Mouse (Mus musculus) embryo, embryonic 11.5 days (tissue): ENCODE data around the gene 1700029H14Rik.

Source experiments
- DNase-seq: peaks from one replicate; pipeline ENCODE4 v3.0.0-alpha.2; 2012; ENCODE audit warnings: low read depth, low spot score

The 1700029H14Rik gene

DNA sequence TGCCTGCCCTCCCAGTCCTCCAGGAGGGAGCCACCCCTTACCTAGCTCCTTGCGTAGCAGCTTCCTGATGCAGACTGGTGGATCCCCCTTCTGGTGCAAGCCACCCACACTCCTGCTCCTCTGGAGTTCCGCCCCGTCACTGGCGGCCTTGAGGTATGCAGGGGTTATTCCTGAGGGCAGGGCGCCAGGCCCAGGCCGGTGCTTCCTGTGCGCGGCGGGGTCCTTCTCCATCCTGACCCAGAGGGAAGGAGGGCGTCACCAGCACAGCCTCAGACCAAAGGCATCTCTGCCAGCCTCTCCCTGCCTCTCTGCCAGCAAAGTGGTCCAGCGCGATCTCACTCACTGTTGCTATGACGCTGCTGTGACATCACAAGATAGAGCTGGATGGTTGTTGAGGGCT lies at the start of gene 1700029H14Rik:
Gene 1700029H14Rik (minus strand): TSS at position 344 of the 400 bp plus-strand sequence.
- DNase-seq, result no peak

DNA sequence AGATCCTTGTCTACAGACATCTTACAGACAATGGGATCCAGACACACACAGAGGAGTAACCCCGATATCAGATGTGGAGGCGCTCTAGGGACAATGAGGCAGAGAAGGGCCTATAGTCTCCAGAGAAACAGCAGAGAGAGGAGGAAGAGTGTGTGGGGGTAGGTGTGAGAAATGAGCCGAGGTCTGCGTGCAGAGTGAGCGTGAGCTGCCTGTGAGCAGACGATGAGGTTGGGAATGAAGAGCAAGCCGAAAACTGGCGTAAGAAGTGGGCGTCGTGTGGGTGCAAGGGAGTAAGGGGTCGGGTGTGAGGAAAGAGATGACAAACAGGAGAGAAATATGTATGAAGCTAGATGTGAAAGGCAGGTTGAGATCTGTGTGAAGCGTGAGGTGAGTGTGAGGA lies 49.4 kb upstream of the 1700029H14Rik start:
- no peak for DNase-seq

DNA sequence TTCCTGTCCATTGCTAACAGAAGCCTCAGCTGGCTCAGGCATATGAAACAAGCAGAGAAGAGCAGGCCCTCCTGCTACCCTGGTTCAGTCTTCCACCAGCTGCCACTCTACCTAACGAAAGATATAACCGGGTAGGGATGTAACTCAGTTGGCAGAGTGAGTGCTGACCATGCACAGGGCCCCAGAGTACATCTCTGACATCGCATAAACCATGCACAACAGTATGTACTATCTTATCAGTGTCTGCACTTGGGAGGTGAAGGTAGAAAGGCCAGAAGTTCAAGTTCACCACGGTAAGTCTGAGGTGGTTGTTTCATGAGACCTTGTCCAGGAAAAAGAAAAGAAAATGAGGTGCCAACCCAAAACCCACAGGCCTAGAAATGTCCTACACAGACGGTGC lies 47.7 kb upstream of the 1700029H14Rik start:
- DNase-seq, result no peak

DNA sequence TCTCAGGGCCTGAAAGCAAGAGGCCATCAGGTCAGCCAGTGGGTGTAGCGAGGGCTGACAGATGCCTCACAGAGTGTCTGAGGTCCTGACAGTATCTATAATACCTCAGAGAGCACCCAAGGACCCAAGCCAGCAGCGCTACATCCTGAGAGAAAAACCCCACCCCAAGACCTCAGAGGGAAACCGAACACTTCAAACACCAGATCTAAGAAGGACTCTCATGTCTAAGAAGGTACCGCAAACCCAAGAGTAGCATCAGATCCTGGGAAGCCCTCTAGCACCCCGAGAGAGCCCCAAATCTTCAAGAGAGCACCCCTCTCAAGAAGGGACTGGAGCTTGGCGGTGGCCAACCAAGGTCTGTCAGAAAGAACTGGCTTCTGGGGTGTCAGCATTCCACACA lies 46.7 kb upstream of the 1700029H14Rik start:
- DNase-seq, result no peak

DNA sequence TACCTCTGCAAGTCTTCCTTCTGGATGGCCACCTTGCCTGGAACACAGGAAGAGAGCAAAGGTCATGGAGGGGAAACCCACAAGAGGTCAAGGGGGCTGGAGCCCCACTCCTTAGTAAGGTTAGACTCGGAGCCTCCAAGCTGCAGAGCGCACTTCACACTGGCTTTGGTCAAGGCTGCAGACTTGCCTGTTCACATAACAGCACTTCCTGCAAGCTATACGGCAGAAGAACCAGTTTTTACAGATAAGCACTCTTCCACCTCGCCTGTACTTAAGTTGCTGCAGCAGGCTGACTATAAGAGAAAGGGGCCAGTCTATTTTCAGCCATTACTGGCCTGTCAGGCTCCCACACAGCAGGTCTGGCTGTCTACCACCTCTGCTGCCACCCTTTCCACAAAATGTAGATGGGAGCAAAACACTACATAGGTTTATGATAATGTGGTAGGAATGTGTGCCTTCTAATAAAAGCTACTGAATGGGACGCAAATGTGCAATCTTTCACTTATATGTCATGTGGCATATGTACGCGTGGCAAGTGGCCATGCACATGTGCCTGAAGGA lies 43.7 kb upstream of the 1700029H14Rik start:
- DNase-seq, result no peak

DNA sequence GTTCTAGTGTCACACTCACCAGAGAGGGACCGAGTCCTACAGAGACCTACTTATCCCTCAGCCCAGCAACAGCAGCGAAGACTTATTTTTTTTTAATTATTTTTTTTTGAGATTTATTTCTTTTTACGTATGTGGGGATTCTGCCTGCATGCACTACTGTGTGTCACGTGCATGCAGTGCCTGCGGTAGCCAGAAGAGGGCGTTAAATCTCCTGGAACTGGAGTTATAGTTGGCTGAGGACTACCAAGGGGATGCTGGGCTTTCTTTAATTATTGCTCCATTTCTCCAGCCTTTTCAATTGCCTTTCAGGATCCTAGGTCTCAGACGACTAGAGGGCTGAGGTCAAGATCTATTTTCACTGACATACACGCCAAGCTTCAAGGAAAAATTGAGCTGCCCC lies 40.4 kb upstream of the 1700029H14Rik start:
- no peak for DNase-seq

DNA sequence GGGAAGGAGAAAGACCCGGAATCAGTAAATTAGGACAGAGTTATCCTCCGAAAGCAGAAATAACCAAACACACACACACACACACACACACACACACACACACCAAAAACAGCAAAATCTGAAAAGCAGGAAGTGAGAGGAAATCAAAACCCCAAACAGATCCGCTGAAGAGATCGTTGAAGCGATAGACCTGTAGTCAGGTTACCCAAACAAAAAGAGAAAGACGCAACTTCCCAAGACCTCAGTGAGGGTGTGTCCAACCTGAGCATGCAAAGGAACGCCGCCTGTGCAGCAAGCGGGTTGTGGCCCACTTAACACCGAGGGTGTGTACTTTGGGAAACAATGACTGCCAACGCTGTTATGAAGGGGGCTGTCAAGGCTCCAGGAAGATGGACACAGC lies 38.9 kb upstream of the 1700029H14Rik start:
- DNase-seq, result no peak

DNA sequence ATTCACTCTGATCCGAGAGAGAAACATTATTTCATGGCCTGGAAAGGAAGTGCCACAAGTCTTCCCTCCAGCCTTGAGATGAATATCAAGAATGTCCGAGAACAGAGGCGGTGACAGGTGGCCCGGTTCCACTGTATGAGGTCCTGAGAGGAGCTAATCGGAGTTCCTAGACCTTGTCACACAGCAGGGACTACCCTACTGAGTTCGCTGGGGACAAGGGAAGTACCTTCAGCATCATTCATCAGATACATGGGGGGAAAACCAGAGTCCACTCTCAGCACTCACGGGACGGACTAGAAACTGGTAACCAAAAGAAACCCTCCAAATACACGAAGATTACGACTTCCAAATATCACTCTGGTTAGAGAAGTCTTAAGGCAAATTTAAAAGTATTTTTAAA lies 38.5 kb upstream of the 1700029H14Rik start:
- no peak for DNase-seq

DNA sequence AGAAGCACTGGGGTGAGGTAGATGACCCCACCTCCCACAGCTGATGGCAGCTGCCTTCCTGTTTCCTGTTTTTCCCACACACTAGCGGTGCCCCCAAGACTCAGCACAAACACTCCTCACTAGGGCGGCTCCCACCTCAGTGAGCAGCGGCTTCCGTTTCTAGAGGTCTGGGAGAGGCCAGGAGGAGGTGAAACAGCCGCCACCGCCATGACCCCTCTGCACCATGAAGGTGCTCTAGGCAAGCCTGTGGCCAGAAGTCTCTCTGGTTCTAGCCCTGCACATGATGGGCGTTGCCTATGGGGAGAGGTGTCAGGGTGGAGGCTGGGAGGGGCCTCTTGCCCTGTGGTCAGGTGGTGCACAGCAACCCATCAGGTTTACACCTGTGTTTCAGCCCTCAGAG lies 37.9 kb upstream of the 1700029H14Rik start:
- no peak for DNase-seq

DNA sequence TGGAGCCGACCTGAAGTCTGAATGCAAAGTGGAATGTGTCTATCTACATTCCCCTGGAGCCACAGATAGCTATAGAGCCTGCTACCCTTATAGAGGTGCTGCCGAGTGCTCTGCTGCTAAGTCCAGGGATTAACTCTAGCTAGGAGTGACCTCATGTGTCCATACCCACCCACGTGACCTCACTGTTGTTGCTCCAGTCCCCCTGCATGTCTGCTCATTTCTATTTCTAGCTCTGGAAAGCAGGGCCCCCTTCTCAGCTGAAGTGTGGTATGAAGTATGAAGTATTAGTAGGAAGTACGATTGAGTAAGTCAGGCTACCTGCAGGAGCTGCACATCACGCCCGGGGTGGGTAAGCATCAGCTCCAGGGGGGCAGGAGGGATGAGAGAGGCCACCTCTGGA lies 35.5 kb upstream of the 1700029H14Rik start:
- no peak for DNase-seq

DNA sequence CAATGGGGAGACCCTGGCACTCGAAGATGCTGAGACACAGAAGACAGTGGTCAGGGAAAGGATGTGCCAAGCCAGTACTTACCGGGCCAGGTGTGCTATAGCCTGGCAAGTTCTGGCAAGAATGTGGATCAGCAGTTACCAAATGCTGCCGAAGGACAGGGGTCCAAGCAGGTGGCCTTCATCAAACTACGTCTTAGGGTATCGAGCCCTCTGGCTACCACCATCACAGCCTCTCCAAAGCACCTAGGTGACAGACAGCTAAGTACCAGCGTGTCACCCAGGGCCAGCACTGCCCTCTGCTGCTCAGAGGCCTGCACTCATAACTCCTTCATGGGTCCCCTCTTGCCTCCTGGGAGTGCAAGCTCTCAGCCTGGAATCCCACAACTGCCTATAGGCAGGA lies 33.6 kb upstream of the 1700029H14Rik start:
- DNase-seq, result no peak

DNA sequence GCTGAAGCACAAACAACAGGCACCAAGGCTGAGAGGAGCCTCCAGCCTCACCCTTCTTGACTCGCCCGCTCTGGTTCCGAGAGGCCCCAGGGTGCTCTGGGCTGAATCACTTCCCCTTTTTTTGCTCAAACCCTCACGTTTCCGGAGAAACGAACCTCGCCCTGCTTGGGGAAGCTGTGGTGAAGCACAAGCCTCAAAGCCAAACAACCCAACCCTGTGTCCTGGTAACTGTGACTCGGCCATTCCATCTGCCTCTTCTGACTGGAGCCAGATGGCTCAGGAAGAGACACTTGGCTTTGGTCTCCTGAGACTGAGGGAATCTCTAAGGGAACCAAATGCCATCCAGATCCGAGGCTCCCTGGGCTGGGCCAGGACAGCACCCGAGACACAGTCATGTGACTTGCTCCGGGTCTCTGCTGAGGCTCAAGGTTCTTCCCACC lies 32.6 kb upstream of the 1700029H14Rik start:
- DNase-seq, result no peak

DNA sequence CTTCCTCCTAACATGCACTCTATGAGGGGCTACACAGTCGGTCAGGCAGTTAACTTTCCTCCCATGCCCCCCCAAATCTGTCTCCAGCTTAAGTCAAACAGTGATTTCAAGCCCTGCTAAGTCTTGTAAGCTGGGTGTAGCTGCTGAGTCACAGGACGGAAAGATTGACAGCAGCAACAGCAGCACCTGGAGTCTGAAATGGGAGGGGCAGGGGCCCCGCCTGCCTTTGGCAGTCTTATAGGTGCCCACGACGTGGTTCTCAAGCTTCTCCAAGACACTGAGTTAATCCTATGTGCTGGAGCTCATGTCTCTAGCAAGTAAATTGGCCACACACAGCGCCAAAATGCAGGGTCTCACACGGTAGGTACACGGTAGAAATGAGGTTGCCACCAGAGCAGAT lies 31.1 kb upstream of the 1700029H14Rik start:
- DNase-seq, result no peak

DNA sequence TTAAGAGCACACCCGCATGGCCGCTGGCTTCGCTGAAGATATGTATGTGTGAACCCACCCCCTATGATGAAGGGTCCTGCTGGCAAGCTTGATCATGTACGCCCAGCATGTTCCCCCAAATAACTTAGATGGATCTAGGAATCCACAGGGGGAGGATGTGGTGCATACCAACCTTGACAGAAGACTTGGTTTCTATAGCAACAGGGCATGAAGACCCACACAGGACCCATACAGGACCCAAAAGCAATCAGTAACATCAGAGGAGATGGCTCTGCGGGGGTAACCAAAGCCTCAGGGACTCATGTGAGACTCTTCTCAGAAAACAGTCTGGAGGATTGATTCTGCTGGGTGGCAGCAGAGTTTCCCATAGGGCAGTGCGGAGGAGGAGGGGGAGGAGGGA lies 29.0 kb upstream of the 1700029H14Rik start:
- DNase-seq, result no peak

DNA sequence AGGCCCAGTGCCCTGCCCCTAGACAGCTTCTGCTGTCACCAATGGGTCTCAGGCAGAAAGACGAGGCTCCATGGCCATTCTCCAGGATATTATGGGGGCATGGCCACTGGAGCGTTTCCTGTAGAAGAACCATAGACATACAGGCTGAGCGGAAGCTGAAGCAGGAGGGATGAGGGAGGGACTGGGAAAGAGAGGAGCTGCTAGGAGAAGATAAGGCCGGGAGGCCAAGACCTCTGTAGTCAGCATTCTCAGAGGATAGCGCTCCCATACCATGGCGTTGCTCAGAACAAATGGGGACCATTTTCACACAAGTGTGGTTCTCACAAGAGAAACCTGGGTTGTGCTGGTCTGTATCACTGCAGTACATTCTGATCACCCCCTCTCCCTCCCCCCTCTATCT lies 26.8 kb upstream of the 1700029H14Rik start:
- DNase-seq, result no peak

DNA sequence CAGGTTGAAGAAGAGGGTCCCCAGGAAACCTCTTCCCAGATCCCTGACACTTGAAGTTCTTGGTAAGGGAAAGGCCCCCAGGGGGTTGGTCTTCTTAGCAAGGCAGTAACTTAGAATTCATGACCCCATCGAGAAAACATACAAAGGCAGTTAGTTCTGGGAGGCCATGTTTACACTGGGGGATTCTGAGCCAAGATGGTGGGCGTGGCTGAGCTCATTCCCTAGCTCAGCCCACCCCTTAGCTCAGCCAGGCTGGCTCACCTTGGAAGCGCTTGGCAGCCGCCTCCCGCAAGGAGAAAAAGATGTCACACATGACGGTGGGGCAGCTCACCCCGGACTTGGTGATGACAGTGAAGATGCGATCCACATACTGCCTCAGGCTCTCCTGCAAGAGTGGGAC lies 22.4 kb upstream of the 1700029H14Rik start:
- DNase-seq, result no peak

DNA sequence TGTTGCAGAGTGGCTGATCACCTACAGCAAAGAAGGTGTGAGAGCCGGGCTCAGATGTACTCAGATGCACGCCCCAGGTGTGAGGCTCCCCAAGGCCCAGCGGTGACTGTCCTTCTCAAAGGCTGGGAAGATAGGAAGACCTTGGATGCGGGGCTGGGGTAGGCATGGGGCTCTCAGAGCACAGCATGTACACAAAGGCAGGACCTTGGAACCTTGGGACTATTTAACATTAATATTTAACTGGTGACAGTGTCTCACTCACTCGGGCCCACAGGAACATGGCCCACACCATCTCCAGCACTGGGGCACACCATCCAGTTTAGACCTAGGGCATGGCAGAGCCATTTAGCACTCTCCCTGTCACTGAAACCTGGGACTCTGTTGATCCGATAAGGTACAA lies 15.6 kb upstream of the 1700029H14Rik start:
- DNase-seq, result no peak

DNA sequence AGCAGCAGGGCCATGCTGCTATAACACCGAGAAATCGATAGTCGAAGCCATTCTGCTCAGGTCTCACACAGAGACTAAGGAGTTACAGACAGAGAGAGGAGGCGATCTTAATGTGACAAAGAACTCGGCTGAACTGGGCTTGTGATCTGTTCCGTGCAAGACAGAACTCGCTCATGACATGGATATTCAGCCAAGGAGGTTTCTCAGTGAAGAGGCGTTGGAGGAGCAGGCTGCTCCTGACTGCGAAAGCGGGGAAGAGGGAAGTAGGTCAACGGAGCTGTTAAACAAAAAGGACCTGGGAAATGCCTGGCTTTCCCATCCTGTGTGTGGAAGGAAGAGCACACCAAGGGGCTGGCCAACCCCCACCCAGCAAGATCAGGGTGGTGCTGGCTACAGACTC lies 9.7 kb upstream of the 1700029H14Rik start:
- no peak for DNase-seq

DNA sequence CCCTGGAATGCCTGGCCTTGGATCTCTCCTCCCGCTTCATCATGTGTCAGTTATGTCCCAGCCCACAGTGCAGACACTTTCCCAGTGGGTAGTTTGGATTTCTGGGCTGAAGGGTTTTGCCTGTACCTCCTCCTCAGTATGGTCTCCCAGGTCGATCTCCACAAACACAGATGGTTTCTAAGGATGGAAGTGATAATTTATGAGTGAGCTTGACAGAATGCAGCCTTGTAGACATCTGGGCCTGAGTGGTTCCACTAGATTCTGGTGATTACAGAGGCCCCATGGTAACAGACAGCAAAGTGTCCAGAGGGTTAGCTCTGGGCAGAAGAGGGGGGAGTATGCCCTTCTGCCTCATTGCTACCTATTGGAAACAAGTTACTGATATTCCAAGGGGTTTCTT lies 4.7 kb downstream of the 1700029H14Rik start:
- DNase-seq, result no peak

DNA sequence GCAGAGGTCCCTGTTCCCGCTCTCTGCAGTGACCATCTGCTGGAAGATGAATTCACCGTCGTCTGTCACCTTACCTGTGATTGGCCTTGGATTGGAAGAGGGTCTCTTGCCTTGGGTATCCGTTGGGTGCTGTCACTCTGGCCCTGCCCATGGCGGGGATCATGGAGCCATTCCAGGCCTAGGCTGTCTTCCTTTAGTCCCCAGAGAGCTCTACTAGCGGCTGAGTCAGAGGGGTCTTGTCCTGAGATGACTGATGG lies 10.8 kb downstream of the 1700029H14Rik start:
- no peak for DNase-seq

DNA sequence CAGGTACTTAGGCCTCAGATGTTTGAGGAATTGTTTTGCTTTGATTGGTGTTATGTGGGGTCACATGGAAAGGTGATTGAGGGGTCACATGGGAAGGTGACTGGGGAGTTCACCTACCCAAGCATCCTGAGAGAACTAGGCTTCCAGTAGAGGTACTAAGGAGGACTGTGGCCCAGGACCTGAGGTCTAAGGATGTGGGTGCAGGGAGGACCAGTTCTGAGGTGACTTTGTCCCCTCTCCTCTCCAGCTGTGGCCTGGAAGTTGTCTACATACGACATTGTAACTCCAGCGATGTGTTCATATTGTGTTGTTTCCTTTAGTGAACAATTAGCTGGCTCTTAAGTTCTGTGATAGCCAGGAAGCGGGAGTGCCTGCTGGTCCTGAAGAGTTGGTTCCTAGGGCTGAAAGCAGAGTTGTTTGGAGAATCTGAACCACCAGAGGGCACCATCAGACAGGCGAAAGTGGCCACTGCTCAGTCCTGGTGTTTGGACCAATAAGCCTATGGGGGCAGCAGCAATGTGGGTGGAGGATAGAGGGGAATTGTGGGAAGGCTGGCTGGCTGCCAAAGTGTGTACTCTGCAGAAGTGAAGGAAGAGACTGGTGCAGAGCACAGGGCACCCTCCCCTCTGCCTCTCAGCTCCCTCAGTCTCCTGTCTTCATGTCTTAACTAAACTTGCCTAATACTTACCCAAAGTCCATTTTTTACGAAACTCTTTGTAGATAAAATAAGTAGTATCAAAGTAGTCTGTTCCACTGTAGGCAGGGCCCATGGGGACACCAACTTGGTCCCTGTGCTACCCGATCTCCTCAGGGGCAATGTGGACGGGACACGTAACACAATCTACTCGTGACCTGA lies 11.3 kb downstream of the 1700029H14Rik start:
- DNase-seq, result peak; percentile 71

DNA sequence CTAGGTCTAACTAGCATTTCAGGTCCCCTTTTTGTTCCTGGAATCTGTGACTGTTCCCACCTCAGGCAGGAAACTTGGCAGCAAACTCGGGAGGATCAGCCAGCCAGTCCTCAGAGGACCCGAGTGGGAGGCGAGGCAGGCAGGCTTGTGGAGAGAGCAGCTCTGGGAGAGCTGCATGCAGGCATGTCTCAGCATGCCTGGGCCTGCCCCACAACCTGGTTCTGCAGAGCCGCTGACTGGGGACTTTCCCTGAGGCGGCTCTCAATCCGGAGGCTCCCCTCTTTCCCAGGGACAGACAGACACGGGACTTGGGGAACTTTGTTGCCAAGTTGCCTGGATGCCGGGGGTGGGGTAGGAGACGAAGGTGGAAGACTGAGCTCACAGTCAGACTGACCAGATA lies 13.4 kb downstream of the 1700029H14Rik start:
- no peak for DNase-seq

DNA sequence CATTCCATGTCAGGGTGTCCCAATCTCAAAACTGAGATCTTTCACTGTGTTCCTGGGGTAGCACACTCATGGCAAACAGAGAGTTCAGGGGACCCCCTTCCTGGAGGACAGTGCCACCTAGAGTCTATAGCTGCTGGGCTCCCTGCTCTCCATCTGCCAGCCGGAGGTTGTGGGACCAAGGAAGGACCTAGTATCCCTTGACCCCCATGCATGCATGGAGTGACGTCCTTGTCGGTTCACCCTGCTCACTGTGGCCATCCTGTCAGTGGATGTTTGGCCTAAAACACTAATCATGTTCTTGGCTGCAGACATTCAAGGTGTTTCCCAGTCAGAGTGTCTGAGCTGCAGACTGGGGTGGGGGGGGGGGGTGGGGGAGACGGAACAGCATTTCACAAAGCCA lies 14.0 kb downstream of the 1700029H14Rik start:
- DNase-seq, result no peak

DNA sequence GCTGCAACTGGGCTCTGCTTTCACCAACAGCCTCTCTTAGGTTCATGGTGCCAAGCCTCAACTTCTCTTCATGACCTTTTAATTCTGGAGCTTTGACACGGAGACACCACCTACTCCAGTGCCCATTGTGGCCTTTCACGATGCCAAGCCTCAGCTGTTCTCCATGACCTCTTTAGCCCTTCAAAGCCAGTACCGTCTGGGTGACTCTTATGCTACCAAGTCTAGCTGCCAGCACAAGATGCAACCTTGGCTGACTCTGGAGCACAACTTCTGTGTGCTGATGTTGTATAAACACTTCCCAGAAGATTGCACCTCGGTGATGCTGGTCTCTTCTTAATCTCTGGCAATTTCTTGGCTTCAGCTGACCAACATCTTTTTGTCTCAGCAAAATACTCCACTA lies 15.8 kb downstream of the 1700029H14Rik start:
- no peak for DNase-seq
